Mouse (Mus musculus): ENCODE measurements around the gene Pax6.

GRCm38 (mm10) chr2:105674061-105674874, 5.6 kb downstream of the Pax6 start:
- no peak for TF ChIP-seq CTCF (IDR thresholded peaks at IDR 0.05; ENCODE audit: low read depth, low read length)
- no peak for TF ChIP-seq POLR2AphosphoS5 (IDR thresholded peaks at IDR 0.05; ENCODE audit: insufficient replicate concordance, low read depth, low read length)
- TF ChIP-seq GATA1 (IDR thresholded peaks at IDR 0.05; ENCODE audit: borderline replicate concordance, low read length), result no peak
- TF ChIP-seq GATA2 (IDR thresholded peaks at IDR 0.05; ENCODE audit: borderline replicate concordance, low read depth, low read length), result no peak
- no peak for TF ChIP-seq TAL1 (conservative IDR thresholded peaks at IDR 0.05; ENCODE audit: low read depth, low read length)

Data from G1E (cell line).